Mouse (Mus musculus): ENCODE data around the gene Gm7137.
"Not testable (repeated sequence)": the region's sequence is repeated elsewhere in the genome, so short reads cannot be mapped to it uniquely, and the experiment has no call there.

Gene Gm7137

GRCm38 (mm10) chr10:77787876-77788275 is at the start of gene Gm7137:
Gm7137 (minus strand) TSS chr10:77788200.
- not testable (repeated sequence) for DNase-seq

- DNase-seq: no peak
Observed at GRCm38 (mm10) chr10:77835647-77836046, 47.6 kb upstream of the Gm7137 start, which contains the start of gene Krtap10-10. Krtap10-10 (plus strand) TSS chr10:77835947.

GRCm38 (mm10) chr10:77826951-77827350 is 39.0 kb upstream of the Gm7137 start, which contains the start of gene Krtap10-4:
Krtap10-4 (minus strand) TSS chr10:77827095.
- no peak for DNase-seq

GRCm38 (mm10) chr10:77819203-77819602 is 31.2 kb upstream of the Gm7137 start:
- no peak for DNase-seq

- DNase-seq: no peak
Observed at GRCm38 (mm10) chr10:77818523-77818922, 30.5 kb upstream of the Gm7137 start.

GRCm38 (mm10) chr10:77815514-77815913 is 27.5 kb upstream of the Gm7137 start:
- peak; percentile 13 for DNase-seq

GRCm38 (mm10) chr10:77814382-77814781 is 26.4 kb upstream of the Gm7137 start, which contains the start of gene Gm2696:
Gm2696 (plus strand) TSS chr10:77814682.
- DNase-seq: no peak

- no peak for DNase-seq
Observed at GRCm38 (mm10) chr10:77811743-77812142, 23.7 kb upstream of the Gm7137 start, which contains the start of gene Gm9507. Gm9507 (minus strand) TSS chr10:77811843.

- peak; percentile 9 for DNase-seq
Observed at GRCm38 (mm10) chr10:77804095-77804494, 16.1 kb upstream of the Gm7137 start.

GRCm38 (mm10) chr10:77798921-77799508 is 11.0 kb upstream of the Gm7137 start, which contains the start of gene Gm19668:
Gm19668 (minus strand) TSS chr10:77799133.
- DNase-seq: no peak

- DNase-seq: not testable (repeated sequence)
Observed at GRCm38 (mm10) chr10:77798164-77798920, 10.3 kb upstream of the Gm7137 start.

- DNase-seq: no peak
Observed at GRCm38 (mm10) chr10:77797677-77798076, 9.7 kb upstream of the Gm7137 start.

GRCm38 (mm10) chr10:77794976-77795375 is 7.0 kb upstream of the Gm7137 start, which contains the start of gene Gm9639:
Gm9639 (minus strand) TSS chr10:77795076.
- no peak for DNase-seq

GRCm38 (mm10) chr10:77788621-77789020 is 621 bp upstream of the Gm7137 start:
- no peak for DNase-seq

GRCm38 (mm10) chr10:77783396-77783795 is 4.6 kb downstream of the Gm7137 start:
- DNase-seq: not testable (repeated sequence)

GRCm38 (mm10) chr10:77782442-77782841 is 5.6 kb downstream of the Gm7137 start, which contains the start of gene Gm3250:
Gm3250 (minus strand) TSS chr10:77782542.
- not testable (repeated sequence) for DNase-seq

GRCm38 (mm10) chr10:77776844-77777243 is 11.2 kb downstream of the Gm7137 start, which contains the start of gene Gm7138:
Gm7138 (minus strand) TSS chr10:77776944.
- DNase-seq: not testable (repeated sequence)

- DNase-seq: not testable (repeated sequence)
Observed at GRCm38 (mm10) chr10:77772142-77772541, 15.9 kb downstream of the Gm7137 start.

- not testable (repeated sequence) for DNase-seq
Observed at GRCm38 (mm10) chr10:77771225-77771624, 16.8 kb downstream of the Gm7137 start, which contains the start of gene Gm3238. Gm3238 (minus strand) TSS chr10:77771325.

- DNase-seq: no peak
Observed at GRCm38 (mm10) chr10:77769727-77770126, 18.3 kb downstream of the Gm7137 start.

GRCm38 (mm10) chr10:77759582-77759981 is 28.4 kb downstream of the Gm7137 start, which contains the start of gene Gm3233:
Gm3233 (minus strand) TSS chr10:77759682.
- DNase-seq: not testable (repeated sequence)

GRCm38 (mm10) chr10:77753448-77753847 is 34.6 kb downstream of the Gm7137 start:
- no peak for DNase-seq

GRCm38 (mm10) chr10:77752312-77752711 is 35.7 kb downstream of the Gm7137 start:
- DNase-seq: not testable (repeated sequence)
